Mouse (Mus musculus): ENCODE measurements around the gene Srcap. TPM values are rescaled to one million over a fixed set of nuclear protein-coding genes. Genes with fewer than 3 reads are reported as not detected.

The Srcap gene
- polyA plus RNA-seq, 1 experiment from 2014 or later = 12.5 TPM

GRCm38 (mm10) chr7:127560580-127560979 lies 48.8 kb downstream of the Srcap start:
- Histone ChIP-seq H3K9ac (ENCODE audit: low read depth, low read length) (no peak overlapping the region), H3K27ac (ENCODE audit: low read depth, low read length) (no peak overlapping the region), H3K4me1 (replicated peaks; ENCODE audit: control insufficient read depth, insufficient read depth, low read length) (no peaks in the 10 kb centered on the region), H3K4me2 (replicated peaks; ENCODE audit: low read depth) (no peak overlapping the region), H3K9me3 (ENCODE audit: control insufficient read depth) (no peaks in the 10 kb centered on the region), H3K36me3 (ENCODE audit: control insufficient read depth, insufficient read depth) (peaks cover 63% of the 10 kb centered on the region), H3K4me3 (ENCODE audit: low read depth, low read length) (no peak overlapping the region), H3K27me3 (replicated peaks; ENCODE audit: control insufficient read depth, insufficient read depth, low read length) (no peaks in the 10 kb centered on the region)
- 95% methylated on average over 11 of the region's 11 CpGs for WGBS
- 0 out of 2 replicates have a peak, but pooled peaks have one; percentile 17 for ATAC-seq
- TF ChIP-seq CTCF (IDR thresholded peaks at IDR 0.05; ENCODE audit: low read depth) = no peak

GRCm38 (mm10) chr7:127561340-127561858 lies 49.6 kb downstream of the Srcap start, which contains the start of gene Tmem265:
Tmem265 (plus strand) TSS chr7:127561390.
- TF ChIP-seq CTCF (IDR thresholded peaks at IDR 0.05; ENCODE audit: low read depth) = no peak
- Histone ChIP-seq H3K27ac (ENCODE audit: low read depth, low read length) (no peak within 1 kb of the TSS), H3K4me3 (ENCODE audit: low read depth, low read length) (no peak within 1 kb of the TSS), H3K9me3 (ENCODE audit: control insufficient read depth) (no peaks in the 10 kb centered on the region), H3K4me1 (replicated peaks; ENCODE audit: control insufficient read depth, insufficient read depth, low read length) (no peaks in the 10 kb centered on the region), H3K9ac (ENCODE audit: low read depth, low read length) (no peak within 1 kb of the TSS), H3K36me3 (ENCODE audit: control insufficient read depth, insufficient read depth) (peaks cover 60% of the 10 kb centered on the region), H3K4me2 (replicated peaks; ENCODE audit: low read depth) (no peak within 1 kb of the TSS), H3K27me3 (replicated peaks; ENCODE audit: control insufficient read depth, insufficient read depth, low read length) (no peaks in the 10 kb centered on the region)
- 89% methylated on average over 5 of the region's 5 CpGs for WGBS
- ATAC-seq = no peak

GRCm38 (mm10) chr7:127564381-127565150 lies 52.8 kb downstream of the Srcap start:
- Histone ChIP-seq H3K4me3 (ENCODE audit: low read depth, low read length) (no peak overlapping the region), H3K36me3 (ENCODE audit: control insufficient read depth, insufficient read depth) (peaks cover 32% of the 10 kb centered on the region), H3K9me3 (ENCODE audit: control insufficient read depth) (no peaks in the 10 kb centered on the region), H3K4me1 (replicated peaks; ENCODE audit: control insufficient read depth, insufficient read depth, low read length) (no peaks in the 10 kb centered on the region), H3K27ac (ENCODE audit: low read depth, low read length) (no peak overlapping the region), H3K27me3 (replicated peaks; ENCODE audit: control insufficient read depth, insufficient read depth, low read length) (no peaks in the 10 kb centered on the region), H3K9ac (ENCODE audit: low read depth, low read length) (no peak overlapping the region), H3K4me2 (replicated peaks; ENCODE audit: low read depth) (no peak overlapping the region)
- WGBS = 83% methylated on average over 6 of the region's 6 CpGs
- no peak for ATAC-seq
- TF ChIP-seq CTCF (IDR thresholded peaks at IDR 0.05; ENCODE audit: low read depth) = 0 out of 2 replicates have a peak, but pooled peaks have one; percentile 4

- peak within 1 kb of the TSS; percentile 92 for H3K4me2 ChIP-seq (replicated peaks; ENCODE audit: low read depth)
- H3K9me3 ChIP-seq (ENCODE audit: control insufficient read depth) = no peaks in the 10 kb centered on the region
- WGBS = under 1% methylated on average over 17 of the region's 17 CpGs
- ATAC-seq = peak; percentile 99
- H3K9ac ChIP-seq (ENCODE audit: low read depth, low read length) = peak within 1 kb of the TSS; percentile 60
- peak within 1 kb of the TSS; percentile 73 for H3K4me3 ChIP-seq (ENCODE audit: low read depth, low read length)
- H3K36me3 ChIP-seq (ENCODE audit: control insufficient read depth, insufficient read depth) = peaks cover 17% of the 10 kb centered on the region
- peak within 1 kb of the TSS; percentile 62 for H3K27ac ChIP-seq (ENCODE audit: low read depth, low read length)
- 0 out of 2 replicates have a peak, but pooled peaks have one; percentile 10 for TF ChIP-seq CTCF (IDR thresholded peaks at IDR 0.05; ENCODE audit: low read depth)
- no peaks in the 10 kb centered on the region for H3K27me3 ChIP-seq (replicated peaks; ENCODE audit: control insufficient read depth, insufficient read depth, low read length)
- H3K4me1 ChIP-seq (replicated peaks; ENCODE audit: control insufficient read depth, insufficient read depth, low read length) = no peaks in the 10 kb centered on the region
These were observed 61.2 kb downstream of the Srcap start, which contains the start of gene Phkg2 for GRCm38 (mm10) chr7:127572895-127573471. Phkg2 (plus strand) TSS chr7:127573340.

GRCm38 (mm10) chr7:127573503-127574008 lies 61.8 kb downstream of the Srcap start:
- Histone ChIP-seq H3K4me2 (replicated peaks; ENCODE audit: low read depth) (peak overlapping the region; percentile 92), H3K27me3 (replicated peaks; ENCODE audit: control insufficient read depth, insufficient read depth, low read length) (no peaks in the 10 kb centered on the region), H3K9ac (ENCODE audit: low read depth, low read length) (peak overlapping the region; percentile 60), H3K4me3 (ENCODE audit: low read depth, low read length) (peak overlapping the region; percentile 73), H3K4me1 (replicated peaks; ENCODE audit: control insufficient read depth, insufficient read depth, low read length) (no peaks in the 10 kb centered on the region), H3K27ac (ENCODE audit: low read depth, low read length) (peak overlapping the region; percentile 46; the same call in 1 of the 2 replicates), H3K9me3 (ENCODE audit: control insufficient read depth) (no peaks in the 10 kb centered on the region), H3K36me3 (ENCODE audit: control insufficient read depth, insufficient read depth) (peaks cover 22% of the 10 kb centered on the region)
- peak; percentile 33; the same call in 1 of the 2 replicates for ATAC-seq
- TF ChIP-seq CTCF (IDR thresholded peaks at IDR 0.05; ENCODE audit: low read depth) = no peak
- WGBS = 1% methylated on average over 28 of the region's 28 CpGs

- no peaks in the 10 kb centered on the region for H3K9me3 ChIP-seq (ENCODE audit: control insufficient read depth)
- peak overlapping the region; percentile 73 for H3K4me3 ChIP-seq (ENCODE audit: low read depth, low read length)
- peaks cover 26% of the 10 kb centered on the region for H3K36me3 ChIP-seq (ENCODE audit: control insufficient read depth, insufficient read depth)
- WGBS = 14% methylated on average over 7 of the region's 7 CpGs
- no peaks in the 10 kb centered on the region for H3K27me3 ChIP-seq (replicated peaks; ENCODE audit: control insufficient read depth, insufficient read depth, low read length)
- ATAC-seq = no peak
- no peaks in the 10 kb centered on the region for H3K4me1 ChIP-seq (replicated peaks; ENCODE audit: control insufficient read depth, insufficient read depth, low read length)
- no peak overlapping the region for H3K27ac ChIP-seq (ENCODE audit: low read depth, low read length)
- TF ChIP-seq CTCF (IDR thresholded peaks at IDR 0.05; ENCODE audit: low read depth) = no peak
- H3K9ac ChIP-seq (ENCODE audit: low read depth, low read length) = peak overlapping the region; percentile 60; the same call in 1 of the 2 replicates
- peak overlapping the region; percentile 92 for H3K4me2 ChIP-seq (replicated peaks; ENCODE audit: low read depth)
These were observed 62.3 kb downstream of the Srcap start for GRCm38 (mm10) chr7:127574115-127574514.
